Mouse (Mus musculus): ENCODE results near the gene Lin9. TPM values are rescaled to one million over a fixed set of nuclear protein-coding genes. Genes with fewer than 3 reads are reported as not detected.
"Not testable (repeated sequence)": the region's sequence is repeated elsewhere in the genome, so short reads cannot be mapped to it uniquely, and the experiment has no call there.

Gene Lin9
- total RNA-seq (2014; rRNA removed) (9.0 and 11.7 TPM in 2 replicates), polyA plus RNA-seq (2015; fragmentation: Nextera tagmentation; extraction: Ambion mirVana) (3.6 and 4.2 TPM in 2 replicates)

GRCm38 (mm10) chr1:180641137-180641517 is at the start of gene Lin9:
Gene Lin9 (plus strand): TSS chr1:180641150.
- Histone ChIP-seq H3K4me1 (ENCODE audit: insufficient read depth) (peaks cover 6% of the 10 kb centered on the region; the same call in 1 of the 2 replicates), H3K4me3 (ENCODE audit: low read depth, low read length) (peak within 1 kb of the TSS; percentile 78), H3K27ac (ENCODE audit: low read depth, low read length) (peak within 1 kb of the TSS; percentile 84), H3K9me3 (ENCODE audit: low read length) (no peaks in the 10 kb centered on the region), H3K4me2 (ENCODE audit: low read depth) (peak within 1 kb of the TSS; percentile 87), H3K36me3 (ENCODE audit: insufficient read depth) (no peaks in the 10 kb centered on the region), H3K9ac (peak within 1 kb of the TSS; percentile 80), H3K27me3 (ENCODE audit: insufficient read depth, low read length) (no peaks in the 10 kb centered on the region)
- ATAC-seq (peak; percentile 93), DNase-seq (peak; percentile 95)
- TF ChIP-seq CTCF (IDR thresholded peaks at IDR 0.05; ENCODE audit: low read depth), result no peak
- under 1% methylated on average over 44 of the region's 47 CpGs for whole genome bisulfite sequencing

GRCm38 (mm10) chr1:180600578-180600977 is 40.4 kb upstream of the Lin9 start:
- H3K27ac ChIP-seq (ENCODE audit: low read depth, low read length), result no peak overlapping the region
- peaks cover 67% of the 10 kb centered on the region for H3K36me3 ChIP-seq (ENCODE audit: insufficient read depth)
- DNase-seq (no peak), ATAC-seq (no peak)
- no peak overlapping the region for H3K4me3 ChIP-seq (ENCODE audit: low read depth, low read length)
- H3K9me3 ChIP-seq (ENCODE audit: low read length), result no peaks in the 10 kb centered on the region
- H3K4me1 ChIP-seq (ENCODE audit: insufficient read depth), result no peaks in the 10 kb centered on the region
- WGBS, result 92% methylated on average over 6 of the region's 6 CpGs
- H3K4me2 ChIP-seq (ENCODE audit: low read depth), result no peak overlapping the region
- no peak overlapping the region for H3K9ac ChIP-seq
- TF ChIP-seq CTCF (IDR thresholded peaks at IDR 0.05; ENCODE audit: low read depth), result no peak
- no peaks in the 10 kb centered on the region for H3K27me3 ChIP-seq (ENCODE audit: insufficient read depth, low read length)

GRCm38 (mm10) chr1:180601806-180602205 is 39.1 kb upstream of the Lin9 start:
- Histone ChIP-seq H3K27me3 (ENCODE audit: insufficient read depth, low read length) (no peaks in the 10 kb centered on the region), H3K4me2 (ENCODE audit: low read depth) (no peak overlapping the region), H3K4me3 (ENCODE audit: low read depth, low read length) (no peak overlapping the region), H3K9ac (no peak overlapping the region), H3K9me3 (ENCODE audit: low read length) (no peaks in the 10 kb centered on the region), H3K4me1 (ENCODE audit: insufficient read depth) (no peaks in the 10 kb centered on the region), H3K27ac (ENCODE audit: low read depth, low read length) (no peak overlapping the region), H3K36me3 (ENCODE audit: insufficient read depth) (peaks cover 56% of the 10 kb centered on the region)
- ATAC-seq, result no peak
- no peak for TF ChIP-seq CTCF (IDR thresholded peaks at IDR 0.05; ENCODE audit: low read depth)
- DNase-seq, result no peak
- 91% methylated on average over 6 of the region's 6 CpGs for WGBS

GRCm38 (mm10) chr1:180604579-180604978 is 36.4 kb upstream of the Lin9 start:
- ATAC-seq (peak; percentile 90), DNase-seq (peak; percentile 70)

GRCm38 (mm10) chr1:180606106-180606505 is 34.8 kb upstream of the Lin9 start:
- Histone ChIP-seq H3K9me3 (ENCODE audit: low read length) (no peaks in the 10 kb centered on the region), H3K4me3 (ENCODE audit: low read depth, low read length) (no peak overlapping the region), H3K4me1 (ENCODE audit: insufficient read depth) (no peaks in the 10 kb centered on the region), H3K27ac (ENCODE audit: low read depth, low read length) (no peak overlapping the region), H3K4me2 (ENCODE audit: low read depth) (no peak overlapping the region), H3K9ac (no peak overlapping the region), H3K27me3 (ENCODE audit: insufficient read depth, low read length) (no peaks in the 10 kb centered on the region), H3K36me3 (ENCODE audit: insufficient read depth) (peaks cover 17% of the 10 kb centered on the region)
- no peak for DNase-seq
- no peak for TF ChIP-seq CTCF (IDR thresholded peaks at IDR 0.05; ENCODE audit: low read depth)
- ATAC-seq, result no peak
- 90% methylated on average over 3 of the region's 3 CpGs for WGBS

More at GRCm38 (mm10) chr1:180604579-180604978, 36.4 kb upstream of the Lin9 start:
- Histone ChIP-seq H3K4me3 (ENCODE audit: low read depth, low read length) (no peak overlapping the region), H3K27ac (ENCODE audit: low read depth, low read length) (peak overlapping the region; percentile 59; the same call in 1 of the 2 replicates), H3K27me3 (ENCODE audit: insufficient read depth, low read length) (no peaks in the 10 kb centered on the region), H3K9me3 (ENCODE audit: low read length) (no peaks in the 10 kb centered on the region), H3K4me2 (ENCODE audit: low read depth) (no peak overlapping the region), H3K4me1 (ENCODE audit: insufficient read depth) (no peaks in the 10 kb centered on the region), H3K9ac (no peak overlapping the region), H3K36me3 (ENCODE audit: insufficient read depth) (peaks cover 29% of the 10 kb centered on the region)
- 65% methylated on average over 4 of the region's 4 CpGs for WGBS
- TF ChIP-seq CTCF (IDR thresholded peaks at IDR 0.05; ENCODE audit: low read depth), result no peak

- DNase-seq (no peak), ATAC-seq (no peak)
- peaks cover 13% of the 10 kb centered on the region for H3K36me3 ChIP-seq (ENCODE audit: insufficient read depth)
- H3K9ac ChIP-seq, result no peak overlapping the region
- no peaks in the 10 kb centered on the region for H3K9me3 ChIP-seq (ENCODE audit: low read length)
- no peaks in the 10 kb centered on the region for H3K4me1 ChIP-seq (ENCODE audit: insufficient read depth)
- WGBS, result 85% methylated on average over 10 of the region's 10 CpGs
- H3K4me3 ChIP-seq (ENCODE audit: low read depth, low read length), result no peak overlapping the region
- TF ChIP-seq CTCF (IDR thresholded peaks at IDR 0.05; ENCODE audit: low read depth), result no peak
- H3K27me3 ChIP-seq (ENCODE audit: insufficient read depth, low read length), result no peaks in the 10 kb centered on the region
- H3K27ac ChIP-seq (ENCODE audit: low read depth, low read length), result no peak overlapping the region
- no peak overlapping the region for H3K4me2 ChIP-seq (ENCODE audit: low read depth)
These were observed 34.0 kb upstream of the Lin9 start for GRCm38 (mm10) chr1:180606796-180607577.

GRCm38 (mm10) chr1:180607578-180607879 is 33.4 kb upstream of the Lin9 start:
- peaks cover 8% of the 10 kb centered on the region for H3K36me3 ChIP-seq (ENCODE audit: insufficient read depth)
- H3K27me3 ChIP-seq (ENCODE audit: insufficient read depth, low read length), result no peaks in the 10 kb centered on the region
- 88% methylated on average over 2 of the region's 2 CpGs for WGBS
- ATAC-seq (no peak), DNase-seq (no peak)
- H3K27ac ChIP-seq (ENCODE audit: low read depth, low read length), result no peak overlapping the region
- H3K4me3 ChIP-seq (ENCODE audit: low read depth, low read length), result no peak overlapping the region
- H3K4me1 ChIP-seq (ENCODE audit: insufficient read depth), result no peaks in the 10 kb centered on the region
- TF ChIP-seq CTCF (IDR thresholded peaks at IDR 0.05; ENCODE audit: low read depth), result no peak
- H3K9ac ChIP-seq, result no peak overlapping the region
- H3K9me3 ChIP-seq (ENCODE audit: low read length), result no peaks in the 10 kb centered on the region
- no peak overlapping the region for H3K4me2 ChIP-seq (ENCODE audit: low read depth)

GRCm38 (mm10) chr1:180611842-180612241 is 29.1 kb upstream of the Lin9 start:
- H3K27me3 ChIP-seq (ENCODE audit: insufficient read depth, low read length); H3K4me1 ChIP-seq (ENCODE audit: insufficient read depth); H3K4me2 ChIP-seq (ENCODE audit: low read depth); H3K36me3 ChIP-seq (ENCODE audit: insufficient read depth); DNase-seq; ATAC-seq; H3K4me3 ChIP-seq (ENCODE audit: low read depth, low read length); H3K27ac ChIP-seq (ENCODE audit: low read depth, low read length); H3K9me3 ChIP-seq (ENCODE audit: low read length); H3K9ac ChIP-seq: not testable (repeated sequence)
- 78% methylated on average over 10 of the region's 14 CpGs for WGBS

Data from forebrain, postnatal 0 days (tissue).